Mouse (Mus musculus) gastrocnemius, adult 18-20 months (tissue): ENCODE results near the gene Wdr20. TPM values are rescaled to one million over a fixed set of nuclear protein-coding genes. Genes with fewer than 3 reads are reported as not detected.
"Not testable (repeated sequence)": the region's sequence is repeated elsewhere in the genome, so short reads cannot be mapped to it uniquely, and the experiment has no call there.

Experiments
- DNase-seq: peaks from one replicate; pipeline ENCODE4 v3.0.0; 2021; ENCODE audit warnings: low spot score
- long read RNA-seq, 2 experiments: library from polyadenylated mRNA; stranded (forward); transcript quantifications; one replicate each; pipeline ENCODE4 v2.0.0; 2021
- total RNA-seq, 2 experiments: library from RNA; stranded (reverse); gene quantifications; 2 replicates each; pipeline ENCODE4 v1.2.3; 2021

Gene Wdr20
- 10 to 100 TPM; 16.6 to 17.4 TPM for total RNA-seq
- long read RNA-seq, experiment 1, transcript Wdr20-201 (3 exons, 2,384 nt), result major isoform, 5 of 23 reads
- long read RNA-seq, experiment 1, partial matches to known transcripts, result 1 of 23 reads
- long read RNA-seq, experiment 1, other reads (novel, unspliced or antisense), result 12 of 23 reads
- long read RNA-seq, experiment 2, transcript Wdr20-201 (3 exons, 2,384 nt), result major isoform, 5 of 17 reads
- long read RNA-seq, experiment 2, partial matches to known transcripts, result 0 of 17 reads
- long read RNA-seq, experiment 2, other reads (novel, unspliced or antisense), result 7 of 17 reads

DNA sequence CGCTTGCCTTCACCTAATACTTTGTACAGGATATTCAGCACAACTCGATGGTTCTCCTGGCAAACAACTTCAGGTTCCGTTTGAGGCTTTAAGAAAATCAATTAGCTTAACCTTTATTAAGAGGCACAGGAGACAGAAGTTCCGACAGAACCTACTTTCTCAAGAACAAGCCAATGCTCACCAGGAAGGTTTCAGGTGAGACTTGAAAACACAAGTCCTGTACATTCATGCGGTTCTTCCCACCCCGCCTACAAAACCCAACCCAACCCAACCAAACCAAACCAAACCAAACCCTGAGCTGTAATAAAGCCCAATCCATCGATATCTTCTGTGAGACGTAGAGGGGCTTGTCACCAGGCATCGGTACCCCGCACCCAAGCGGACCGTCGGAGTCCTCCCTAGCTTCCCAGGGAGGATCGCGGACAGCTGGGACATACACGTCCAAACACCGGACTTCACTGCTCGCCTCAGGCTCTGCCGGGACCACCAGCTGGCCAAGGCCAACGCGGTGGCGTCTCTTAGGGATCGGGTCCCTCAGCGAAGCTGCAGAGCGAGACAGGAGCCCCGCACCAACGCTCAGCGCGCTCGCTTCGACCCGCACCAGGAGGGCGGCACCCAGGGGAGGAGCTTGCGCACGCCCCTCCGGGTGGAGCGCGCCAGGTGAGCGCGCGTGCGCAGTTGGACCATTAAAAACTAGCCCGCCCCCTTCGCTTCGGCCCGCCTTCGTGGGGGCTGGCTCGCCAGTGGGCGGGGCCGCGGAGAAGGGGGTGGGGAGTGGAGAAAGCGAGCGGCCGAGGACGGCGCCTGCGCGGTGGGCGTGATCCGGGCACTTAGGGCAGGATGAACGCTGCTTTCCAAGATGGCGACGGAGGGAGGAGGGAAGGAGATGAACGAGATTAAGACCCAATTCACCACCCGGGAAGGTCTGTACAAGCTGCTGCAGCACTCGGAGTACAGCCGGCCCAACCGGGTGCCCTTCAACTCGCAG, at the start of gene Wdr20:
TSS of gene Wdr20 (plus strand) at position 775 of the 988 bp plus-strand sequence.
- DNase-seq, result peak; percentile 97

DNA sequence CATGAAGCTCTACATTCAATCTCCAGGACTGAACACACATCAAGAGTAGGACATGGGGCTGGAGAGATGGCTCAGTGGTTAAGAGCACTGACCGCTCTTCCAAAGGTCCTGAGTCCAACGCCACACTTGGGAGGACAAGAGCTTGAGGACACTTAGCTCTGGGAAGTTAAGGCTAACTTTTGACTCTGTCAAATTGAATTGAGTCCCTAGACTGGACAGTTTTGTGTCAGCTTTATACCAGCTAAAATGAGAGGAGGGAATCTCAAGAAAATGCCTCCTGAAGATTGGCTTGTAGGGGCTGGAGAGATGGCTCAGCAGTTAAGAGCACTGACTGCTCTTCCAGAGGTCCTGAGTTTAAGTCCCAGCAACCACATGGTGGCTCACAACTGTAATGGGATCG, 48.8 kb upstream of the Wdr20 start:
- not testable (repeated sequence) for DNase-seq

DNA sequence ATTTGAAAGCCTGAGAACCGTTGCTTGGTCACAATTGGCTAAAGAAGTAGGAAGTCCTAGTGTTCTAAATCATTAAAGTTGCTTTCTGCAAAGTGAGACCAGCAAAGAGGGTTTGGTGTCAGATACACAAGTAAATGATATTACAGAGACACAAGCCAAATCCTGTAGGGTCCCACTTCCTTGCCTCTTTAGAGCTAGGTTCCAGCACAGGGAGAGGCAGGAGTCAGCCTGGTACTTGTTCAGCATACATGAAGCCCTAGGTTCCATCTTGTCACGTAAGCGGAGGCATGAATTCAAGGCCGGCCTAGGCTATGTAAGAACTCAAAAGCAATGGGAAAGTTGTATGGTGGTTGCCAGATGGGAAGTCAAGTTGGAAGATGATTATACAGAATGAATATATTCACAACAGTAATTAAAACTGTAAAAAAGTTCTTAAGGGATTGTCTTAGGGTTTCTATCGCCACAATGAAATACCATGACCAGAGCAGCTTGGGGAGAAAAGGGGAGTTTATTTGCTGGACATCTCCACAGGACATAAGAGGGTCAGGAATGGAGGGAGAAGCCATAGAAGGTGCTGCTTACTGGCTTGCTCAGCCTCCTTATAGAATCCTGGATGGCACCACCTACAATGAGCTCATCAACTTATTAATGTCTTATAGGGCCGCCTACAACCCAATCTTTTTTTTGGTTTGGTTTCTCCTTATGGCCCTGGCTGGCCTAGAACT, 47.7 kb upstream of the Wdr20 start:
- no peak for DNase-seq

DNA sequence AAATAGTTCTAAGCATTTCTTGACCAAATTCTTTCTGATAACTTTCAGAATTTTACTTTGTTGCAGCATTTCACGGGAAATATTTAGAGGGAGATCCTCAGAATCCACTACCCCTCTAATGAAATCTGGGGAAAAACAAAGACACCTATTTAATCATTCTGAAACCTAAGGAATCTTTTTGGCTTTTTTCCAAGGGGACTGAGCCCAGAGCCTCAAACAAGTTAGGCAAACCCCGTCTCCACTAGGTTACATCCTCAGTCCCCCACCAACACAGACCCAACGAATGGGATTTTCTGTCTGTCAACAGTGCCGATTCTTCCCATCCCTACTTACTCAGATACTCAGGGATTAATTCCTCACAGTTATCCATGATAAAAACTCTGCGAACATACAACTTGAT, 44.4 kb upstream of the Wdr20 start:
- DNase-seq, result not testable (repeated sequence)

DNA sequence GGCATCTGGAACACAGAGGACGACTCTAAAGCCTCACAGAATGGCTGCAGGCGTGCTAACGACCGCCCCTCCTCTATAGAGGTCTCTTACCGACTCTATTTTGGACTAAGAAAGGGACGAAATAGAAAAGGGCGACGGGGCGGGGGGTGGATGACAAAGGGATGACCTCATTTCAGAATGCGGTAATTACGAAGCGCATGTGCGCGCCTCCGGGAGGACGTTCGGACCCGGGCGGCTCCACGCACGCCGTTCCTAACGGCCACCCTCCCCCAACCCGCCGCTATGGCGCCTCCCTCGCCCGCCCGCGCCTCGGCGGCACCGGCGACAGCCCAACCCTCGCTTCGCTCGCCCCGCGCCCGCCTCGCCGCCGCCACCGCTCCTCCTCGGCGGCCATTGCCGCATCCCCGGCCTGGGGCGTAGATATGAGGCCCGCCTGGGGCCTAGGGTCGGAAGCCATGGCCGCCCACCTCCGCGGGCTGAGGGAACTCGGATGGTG, 42.0 kb upstream of the Wdr20 start:
- DNase-seq, result peak; percentile 33

DNA sequence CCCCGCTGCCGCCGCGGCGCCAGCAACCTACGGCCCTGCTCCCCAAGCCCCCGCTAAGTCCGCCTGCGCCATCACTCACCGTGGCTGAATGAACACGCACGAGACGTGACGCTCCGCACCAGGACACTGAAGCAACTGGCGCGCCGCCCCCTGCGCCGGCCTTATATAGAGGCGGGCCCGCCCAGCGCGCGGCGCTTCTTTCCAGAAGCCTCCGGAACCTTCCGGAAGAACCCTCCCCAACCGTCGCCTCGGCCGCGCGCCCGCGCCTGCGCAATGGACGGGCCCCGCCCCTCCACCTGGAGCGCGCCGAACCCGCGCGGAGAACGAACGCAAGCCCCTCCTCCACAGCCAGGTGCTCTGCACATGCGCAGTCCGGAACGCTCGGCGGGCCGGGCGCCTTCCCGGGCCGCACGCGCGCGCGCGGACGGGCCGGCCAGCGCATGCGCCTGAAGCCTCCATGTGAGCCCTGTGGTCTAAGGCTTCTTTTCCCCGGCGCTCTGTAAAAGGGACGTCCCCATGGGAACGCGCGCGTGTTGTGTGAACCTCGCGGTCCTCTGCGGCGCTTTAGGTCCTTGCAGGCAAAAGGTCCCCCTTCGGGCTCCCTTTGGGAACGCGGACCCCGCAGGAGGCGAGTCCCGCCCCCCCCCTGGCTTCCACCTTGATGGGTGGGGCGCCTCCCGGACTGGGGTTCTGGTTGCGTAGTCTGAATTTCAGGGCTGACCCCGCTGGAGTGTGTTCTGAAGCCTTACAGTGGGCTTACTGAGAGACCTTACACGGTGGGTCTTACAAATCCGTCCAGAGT, 41.4 kb upstream of the Wdr20 start:
- peak; percentile 98 for DNase-seq

DNA sequence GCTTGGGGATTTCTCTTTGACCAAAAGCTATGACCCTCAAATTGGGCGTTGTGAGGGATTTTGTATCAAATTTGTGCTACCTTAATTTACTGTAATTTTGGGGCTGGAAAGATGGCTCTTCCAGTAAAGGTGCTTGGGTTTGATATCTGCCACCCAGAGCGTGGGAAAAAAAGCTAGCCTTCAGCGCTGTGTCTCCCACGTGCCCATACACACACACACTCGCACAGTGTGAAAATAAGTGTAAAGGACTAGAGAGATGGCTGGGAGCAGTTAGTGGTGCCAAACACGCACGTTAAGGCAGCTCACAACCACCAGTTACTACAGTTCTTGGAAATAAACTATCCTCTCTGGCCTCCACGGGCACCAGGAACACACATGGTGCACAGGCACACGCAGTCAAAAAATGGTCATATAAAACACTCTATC, 40.8 kb upstream of the Wdr20 start:
- DNase-seq, result no peak

DNA sequence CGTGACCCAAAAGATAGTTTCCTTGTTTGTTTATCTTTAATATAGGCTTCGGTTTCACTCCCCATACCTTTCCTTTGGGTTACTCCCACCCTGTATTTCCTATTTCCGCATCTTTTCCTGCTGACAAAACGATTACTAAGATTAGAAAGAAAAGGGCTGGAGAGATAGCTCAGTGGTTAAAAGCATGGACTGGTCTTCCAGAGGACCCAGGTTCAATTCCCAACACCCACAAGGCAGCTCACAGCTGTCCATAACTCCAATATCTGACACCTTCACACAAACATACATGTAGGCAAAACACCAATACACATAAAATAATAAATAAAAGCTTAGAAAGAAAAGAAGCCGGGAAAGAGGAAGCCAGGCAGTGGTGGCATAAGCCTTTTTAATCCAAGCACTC, 40.3 kb upstream of the Wdr20 start:
- DNase-seq, result no peak

DNA sequence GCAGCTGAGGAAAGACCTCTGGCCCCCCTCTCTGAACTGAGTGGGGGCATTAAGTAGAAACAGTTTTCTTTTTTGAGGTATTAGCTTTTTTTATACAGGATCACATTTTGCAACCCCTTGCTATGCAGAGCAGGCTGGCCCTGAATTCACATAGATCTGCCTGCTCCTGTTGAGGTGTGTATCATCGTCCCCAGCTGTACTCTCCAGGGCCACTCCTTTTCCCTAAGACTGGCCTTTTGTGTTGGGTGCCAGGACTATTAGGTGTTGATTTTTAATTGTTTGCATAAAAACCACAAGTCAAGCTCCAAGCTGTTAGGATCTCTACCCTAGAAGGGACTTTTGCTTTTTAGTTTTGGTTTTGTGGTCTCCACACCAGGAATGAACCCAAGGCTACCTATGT, 39.7 kb upstream of the Wdr20 start:
- no peak for DNase-seq

DNA sequence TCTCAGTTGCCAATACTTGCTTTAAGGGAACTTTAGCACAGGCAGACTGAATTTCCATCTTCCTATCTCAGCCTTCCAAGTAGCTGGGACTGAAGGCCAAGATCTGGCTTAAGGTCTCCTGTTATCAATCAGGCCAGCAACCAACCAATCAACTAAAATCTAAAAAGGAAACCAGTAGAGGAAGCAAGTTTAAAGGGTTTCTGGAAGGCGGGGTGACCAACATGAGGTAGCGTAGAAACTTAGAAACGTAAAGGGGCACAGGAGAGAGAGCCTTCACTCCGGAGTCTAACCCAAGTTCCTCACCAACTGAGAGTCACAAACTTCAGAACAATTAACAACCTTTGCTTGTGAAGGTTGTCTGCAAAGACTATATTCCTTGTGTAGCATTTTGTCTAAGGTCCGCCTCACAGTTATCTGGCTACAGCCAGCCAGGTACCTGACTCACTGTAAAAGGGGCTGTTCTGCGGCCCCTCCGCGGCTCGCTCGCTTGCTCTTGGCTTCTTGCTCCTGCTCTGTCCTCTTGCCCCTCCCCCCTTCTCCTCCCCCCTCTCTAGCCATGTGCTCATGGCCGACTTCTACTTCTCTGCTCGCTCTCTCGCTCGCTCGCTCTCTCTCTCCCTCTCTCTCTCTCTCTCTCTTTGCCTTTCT, 39.1 kb upstream of the Wdr20 start:
- no peak for DNase-seq

DNA sequence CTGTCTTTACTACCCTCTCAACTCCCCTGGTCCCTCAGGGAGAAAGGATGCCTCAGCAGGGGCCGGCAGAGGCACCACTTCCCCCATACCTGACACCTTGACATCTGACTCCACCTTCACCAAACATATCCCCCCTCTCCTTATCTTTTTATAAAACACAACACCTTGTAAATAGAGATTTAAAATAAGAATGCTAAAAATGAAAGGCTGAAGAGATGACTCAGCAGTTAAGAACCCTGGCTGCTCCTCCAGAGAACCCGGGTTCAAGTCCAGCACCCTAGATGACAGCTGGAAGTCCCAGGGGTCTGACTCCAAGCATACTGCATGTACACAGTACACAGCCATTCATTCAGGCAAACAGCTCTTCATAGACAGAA, 38.6 kb upstream of the Wdr20 start:
- DNase-seq, result no peak

DNA sequence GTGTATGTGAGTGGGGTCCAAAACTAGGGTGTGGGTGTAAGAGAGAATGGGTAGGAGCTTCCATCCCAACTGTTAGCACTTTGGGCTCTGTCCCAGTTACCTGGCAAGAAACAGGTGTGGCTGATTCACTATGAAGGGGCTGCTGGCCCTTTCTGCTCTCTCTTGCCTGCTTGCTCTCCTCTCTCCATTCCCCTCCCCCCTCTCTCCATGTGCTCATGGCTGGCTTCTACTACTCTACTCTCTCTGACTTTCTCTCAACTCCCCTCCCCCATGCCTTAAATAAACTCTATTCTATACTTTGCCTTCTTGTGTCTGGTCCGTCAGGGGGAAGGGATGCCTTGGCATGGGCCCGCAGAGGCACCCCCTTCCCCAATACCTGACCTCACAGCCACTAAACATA, 37.0 kb upstream of the Wdr20 start:
- no peak for DNase-seq

DNA sequence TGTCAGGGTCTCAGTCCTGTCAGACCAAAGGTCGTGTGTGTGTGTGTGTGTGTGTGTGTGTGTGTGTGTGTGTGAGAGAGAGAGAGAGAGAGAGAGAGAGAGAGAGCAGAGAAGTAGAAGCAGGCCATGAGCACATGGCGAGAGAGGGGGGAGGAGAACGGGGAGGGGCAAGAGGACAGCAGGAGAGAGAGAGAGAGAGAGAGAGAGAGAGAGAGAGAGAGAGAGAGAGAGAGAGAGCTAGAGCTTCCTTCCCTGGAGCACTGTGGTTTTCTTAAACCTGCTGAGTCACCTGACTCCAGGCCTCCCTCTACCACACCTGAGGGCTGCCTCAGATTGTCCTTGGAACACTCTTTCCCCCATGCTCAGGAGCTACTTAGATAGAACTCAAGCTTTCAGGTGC, 36.4 kb upstream of the Wdr20 start:
- not testable (repeated sequence) for DNase-seq

DNA sequence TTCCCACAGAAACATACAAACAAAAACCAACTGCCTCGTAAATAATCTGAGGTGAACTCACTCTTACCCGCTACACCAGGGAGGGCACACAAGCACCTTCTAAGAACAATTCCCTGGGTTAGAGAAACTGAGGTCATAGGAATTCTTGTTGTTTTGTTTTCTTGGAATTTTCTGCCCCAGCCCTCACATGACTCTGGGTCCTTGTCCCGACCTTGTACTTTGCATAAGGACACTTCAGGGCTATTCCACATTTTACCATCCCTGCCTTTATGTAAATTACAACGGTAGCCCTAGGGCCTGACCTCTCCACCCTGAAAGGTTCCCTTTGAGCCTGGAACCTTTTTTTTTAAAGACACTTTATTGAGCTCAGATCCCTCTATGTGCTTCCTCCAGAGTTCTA, 35.2 kb upstream of the Wdr20 start, which contains the start of gene Hsp90aa1:
TSS of gene Hsp90aa1 (minus strand) at position 173 of the 400 bp plus-strand sequence.
- no peak for DNase-seq

DNA sequence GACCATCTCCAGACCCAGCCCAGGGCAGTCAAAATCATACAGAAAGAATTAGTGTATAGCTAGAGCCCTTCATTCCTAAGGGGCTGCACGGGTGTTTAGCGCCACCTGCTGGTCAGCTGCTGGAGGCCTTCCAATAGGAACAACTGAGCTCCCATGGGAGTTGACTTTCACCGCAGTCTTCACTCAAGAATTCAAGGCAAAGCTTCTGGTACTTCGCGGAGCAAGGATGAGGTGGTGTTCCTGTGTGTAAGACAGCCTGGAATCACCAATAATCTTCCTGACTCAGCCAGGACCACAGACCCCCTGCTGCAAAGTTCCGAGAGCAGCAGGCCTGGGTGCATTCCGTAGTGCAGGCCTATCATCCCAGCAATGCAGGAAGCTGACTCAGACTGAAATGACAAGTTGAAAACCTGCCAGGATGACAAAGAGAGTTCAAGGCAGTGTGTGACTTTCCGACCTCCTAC, 34.7 kb upstream of the Wdr20 start:
- DNase-seq, result peak; percentile 88

DNA sequence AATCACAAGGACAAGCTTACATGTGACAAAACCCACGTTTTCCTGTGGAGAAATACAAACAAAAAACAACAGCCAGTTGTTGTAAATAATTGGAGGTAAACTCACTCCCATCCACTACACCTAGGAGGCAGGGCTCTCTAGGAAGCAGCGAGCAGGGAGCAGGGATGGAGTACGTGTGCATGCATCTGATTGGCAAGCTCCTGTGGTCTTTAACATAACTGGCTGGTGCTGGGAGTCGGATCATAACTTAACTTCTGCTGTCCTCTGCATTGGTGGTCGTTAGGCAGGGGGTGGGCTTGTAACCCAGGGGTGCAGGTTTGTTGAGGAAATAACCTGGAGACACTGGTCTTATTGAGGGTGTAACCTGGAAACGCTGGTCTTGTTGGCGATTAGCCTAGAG, 34.1 kb upstream of the Wdr20 start:
- no peak for DNase-seq

DNA sequence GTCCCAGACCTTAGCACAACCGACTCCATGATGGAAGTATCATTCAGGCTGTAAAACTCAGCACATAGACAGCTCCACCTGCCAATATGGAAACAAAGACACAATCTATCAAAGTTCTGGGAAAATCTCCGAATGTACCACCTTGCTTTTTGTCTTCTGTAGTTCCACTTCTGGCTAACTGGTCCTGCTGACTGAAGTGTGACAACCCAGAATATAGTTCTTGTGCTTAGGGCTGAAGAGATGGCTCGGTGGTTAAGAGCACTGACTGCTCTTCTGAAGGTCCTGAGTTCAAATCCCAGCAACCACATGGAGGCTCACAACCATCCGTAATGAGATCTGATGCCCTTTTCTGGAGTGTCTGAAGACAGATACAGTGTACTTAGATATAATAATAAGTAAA, 32.3 kb upstream of the Wdr20 start:
- not testable (repeated sequence) for DNase-seq

DNA sequence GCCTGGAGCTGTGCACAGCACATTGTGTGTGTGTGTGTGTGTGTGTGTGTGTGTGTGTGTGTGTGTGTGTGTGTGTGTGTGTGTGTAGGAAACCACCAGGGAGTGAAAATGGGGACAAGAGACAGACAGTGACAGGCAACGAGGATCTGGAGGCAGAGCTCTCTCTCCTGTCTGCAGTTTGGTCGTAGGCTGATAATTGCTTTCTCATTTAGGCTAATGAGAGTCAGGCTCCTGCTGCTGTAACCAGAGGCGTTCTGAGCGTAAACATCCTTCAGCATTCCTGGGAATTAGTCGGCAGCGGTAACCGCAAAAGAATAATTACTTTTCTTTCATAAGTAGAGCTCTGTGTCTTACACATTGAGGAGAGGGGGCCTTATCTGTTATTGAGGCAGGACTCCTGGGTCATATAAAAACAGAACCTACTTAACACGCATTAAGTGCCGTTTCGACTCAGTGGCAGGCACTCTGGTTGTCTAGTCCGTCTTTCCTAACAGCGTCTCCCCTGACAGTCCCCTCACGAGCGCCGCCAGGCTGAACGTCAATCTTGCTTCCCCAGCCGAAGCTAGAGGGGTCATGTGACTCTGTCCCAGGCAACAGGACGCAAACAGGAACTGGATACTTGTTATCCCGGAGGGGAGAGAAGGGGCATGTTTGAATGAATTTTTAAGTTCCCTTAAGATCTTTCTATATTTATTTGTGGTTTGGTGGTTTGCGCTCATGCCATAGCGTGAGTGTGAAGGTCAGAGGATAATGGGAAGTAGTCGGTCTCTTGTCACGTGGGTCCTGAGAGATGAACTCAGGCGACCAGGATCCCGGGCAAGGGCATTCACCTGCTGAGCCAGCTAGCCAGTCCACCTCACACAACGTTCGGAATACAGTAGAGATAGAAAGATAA, 31.2 kb upstream of the Wdr20 start:
- DNase-seq, result peak; percentile 75

DNA sequence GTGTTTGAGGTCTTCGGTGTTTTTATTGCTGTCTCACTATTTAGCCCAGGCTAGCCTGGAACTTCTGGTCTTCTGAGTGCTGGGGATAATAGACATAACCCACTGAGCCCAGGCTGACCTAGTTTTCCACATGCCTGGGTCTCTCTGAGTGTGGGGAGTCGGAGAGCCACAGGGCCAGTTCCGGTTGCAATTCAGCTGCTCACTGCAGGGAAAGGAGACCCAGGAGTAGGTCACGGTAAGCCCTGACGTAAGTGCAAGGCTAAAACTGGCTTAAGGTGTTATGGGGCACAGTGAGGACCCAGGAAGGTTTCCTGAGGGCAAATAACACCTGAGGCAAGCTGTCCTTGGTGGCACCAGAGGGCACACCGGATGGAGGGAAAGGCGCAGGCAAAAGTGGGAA, 30.3 kb upstream of the Wdr20 start:
- no peak for DNase-seq
